Mouse (Mus musculus) thymus, postnatal 25 days (tissue): ENCODE measurements around the gene Olfr1532-ps1.
"Not testable (repeated sequence)": the region's sequence is repeated elsewhere in the genome, so short reads cannot be mapped to it uniquely, and the experiment has no call there.

ENCODE experiments used
- DNase-seq: peaks from one replicate; pipeline ENCODE4 v3.0.0; 2022

Gene Olfr1532-ps1

GRCm38 (mm10) chr7:106907676-106908075 is at the start of gene Olfr1532-ps1:
Olfr1532-ps1 (plus strand) TSS chr7:106908001.
- no peak for DNase-seq

- no peak for DNase-seq
Observed at GRCm38 (mm10) chr7:106862885-106863284, 44.9 kb upstream of the Olfr1532-ps1 start, which contains the start of gene Olfr704. Olfr704 (plus strand) TSS chr7:106863185.

- no peak for DNase-seq
Observed at GRCm38 (mm10) chr7:106876791-106877190, 31.0 kb upstream of the Olfr1532-ps1 start, which contains the start of gene Olfr705. Olfr705 (minus strand) TSS chr7:106876891.

- DNase-seq, result no peak
Observed at GRCm38 (mm10) chr7:106888062-106888461, 19.7 kb upstream of the Olfr1532-ps1 start, which contains the start of gene Olfr706. Olfr706 (minus strand) TSS chr7:106888162.

GRCm38 (mm10) chr7:106901141-106901540 is 6.7 kb upstream of the Olfr1532-ps1 start, which contains the start of gene Olfr707:
Olfr707 (minus strand) TSS chr7:106901241.
- DNase-seq, result not testable (repeated sequence)

- not testable (repeated sequence) for DNase-seq
Observed at GRCm38 (mm10) chr7:106920961-106921360, 13.2 kb downstream of the Olfr1532-ps1 start.

GRCm38 (mm10) chr7:106932119-106932518 is 24.3 kb downstream of the Olfr1532-ps1 start, which contains the start of gene Olfr709-ps1:
Olfr709-ps1 (minus strand) TSS chr7:106932219.
- DNase-seq, result no peak

GRCm38 (mm10) chr7:106948212-106948611 is 40.4 kb downstream of the Olfr1532-ps1 start, which contains the start of gene Olfr710:
Olfr710 (minus strand) TSS chr7:106948312.
- DNase-seq, result no peak

- DNase-seq, result no peak
Observed at GRCm38 (mm10) chr7:106963837-106964236, 56.0 kb downstream of the Olfr1532-ps1 start, which contains the start of gene Olfr6. Olfr6 (minus strand) TSS chr7:106963937.
